Mouse (Mus musculus): ENCODE data around the gene Whrn.

DNA sequence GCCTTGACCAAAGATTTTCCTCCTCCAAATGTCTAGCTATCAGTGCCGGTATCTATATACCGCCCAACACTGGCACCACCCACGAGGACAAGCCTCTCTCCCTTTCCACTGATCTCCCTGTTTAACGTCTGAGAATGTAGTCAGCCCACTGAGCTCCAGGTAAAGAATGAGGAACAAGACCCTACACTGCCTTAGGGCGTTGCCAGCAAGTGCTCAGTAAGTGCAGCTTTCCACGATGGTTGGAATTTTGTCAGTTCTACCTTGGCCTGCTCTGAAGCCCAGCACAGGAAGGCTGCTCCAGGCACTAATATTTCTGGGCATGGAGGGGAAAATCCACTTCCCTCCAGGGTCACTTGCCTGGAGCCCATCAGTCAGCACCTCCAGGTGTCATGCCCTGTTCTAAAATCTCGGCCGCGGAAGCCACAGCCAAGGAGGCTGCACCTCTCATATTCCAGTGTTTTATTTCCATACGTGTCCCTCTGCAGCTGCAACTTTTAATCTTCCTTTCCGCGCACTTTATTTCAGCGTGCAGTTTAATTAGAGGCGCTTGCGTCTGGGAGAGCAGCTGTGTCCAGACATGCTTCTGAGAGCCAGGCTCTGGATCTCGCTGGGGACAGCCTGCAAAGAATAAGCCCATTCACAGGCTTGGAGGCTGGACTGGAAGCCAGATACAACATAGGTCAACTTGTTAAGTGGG, 58.5 kb downstream of the Whrn start:
- no peak for TF ChIP-seq CTCF (IDR thresholded peaks at IDR 0.05)
- 0 out of 2 replicates have a peak, but pooled peaks have one; percentile 21 for TF ChIP-seq EP300 (IDR thresholded peaks at IDR 0.05; ENCODE audit: insufficient read depth, low read depth, low read length)
- TF ChIP-seq POLR2A (IDR thresholded peaks at IDR 0.05; ENCODE audit: insufficient read depth, low read depth, low read length): no peak

Data from heart, adult 2 months (tissue).